Mouse (Mus musculus) midbrain, embryonic 14.5 days (tissue): ENCODE data around the gene Mgam. TPM values are rescaled to one million over a fixed set of nuclear protein-coding genes. Genes with fewer than 3 reads are reported as not detected.
"Not testable (repeated sequence)": the region's sequence is repeated elsewhere in the genome, so short reads cannot be mapped to it uniquely, and the experiment has no call there.

ENCODE experiments used
- ATAC-seq: fragments of 200-750 bp; cut with Nextera tagmentation; 2 replicates; pipeline ENCODE4 v1.8.0; 2017; ENCODE audit warnings: moderate number of reproducible peaks, moderate library complexity; ENCODE audit not compliant: low FRiP score, low TSS enrichment
- DNase-seq: peaks from one replicate; pipeline ENCODE4 v3.0.0-alpha.2; 2015
- H3K27ac ChIP-seq: fragments of 300-500 bp; sonication (generic); replicated peaks from 2 replicates; pipeline ENCODE4 v1.5.1; 2014; ENCODE audit warnings: mild to moderate bottlenecking, low read depth, low read length, moderate library complexity
- H3K27me3 ChIP-seq: fragments of 300-500 bp; sonication (generic); 2 replicates; pipeline ENCODE4 v1.6.1; 2014; ENCODE audit warnings: low read length, control low read depth, mixed read lengths; ENCODE audit not compliant: control insufficient read depth, insufficient read depth
- H3K36me3 ChIP-seq: fragments of 300-500 bp; sonication (generic); 2 replicates; pipeline ENCODE4 v1.6.1; 2014; ENCODE audit warnings: low read length, control low read depth; ENCODE audit not compliant: control insufficient read depth, insufficient read depth
- H3K4me1 ChIP-seq: fragments of 300-500 bp; sonication (generic); 2 replicates; pipeline ENCODE4 v1.6.1; 2014; ENCODE audit warnings: mild to moderate bottlenecking, antibody characterized with exemption, low read length, control low read depth; ENCODE audit not compliant: control insufficient read depth, insufficient read depth
- H3K4me2 ChIP-seq: fragments of 300-500 bp; sonication (generic); 2 replicates; pipeline ENCODE4 v1.6.1; 2014; ENCODE audit warnings: mild to moderate bottlenecking, low read length, moderate library complexity
- H3K4me3 ChIP-seq: fragments of 300-500 bp; sonication (generic); replicated peaks from 2 replicates; pipeline ENCODE4 v1.5.1; 2014; ENCODE audit warnings: low read depth, low read length
- H3K9ac ChIP-seq: fragments of 300-500 bp; sonication (generic); replicated peaks from 2 replicates; pipeline ENCODE4 v1.6.1; 2014; ENCODE audit warnings: mild to moderate bottlenecking, low read length, moderate library complexity
- H3K9me3 ChIP-seq: fragments of 300-500 bp; sonication (generic); 2 replicates; pipeline ENCODE4 v1.6.1; 2016; ENCODE audit warnings: low read length, control low read depth, mixed read lengths; ENCODE audit not compliant: control insufficient read depth
- WGBS: fragments of 180-500 bp; shearing (Covaris S2); extraction: QIAGEN DNeasy Blood & Tissue Kit; methylation state at CpG from one replicate; pipeline ENCODE4 v1.1.7; 2014; 5-methylcytosine and 5-hydroxymethylcytosine counted together
- polyA plus RNA-seq: library from polyadenylated mRNA; unstranded; fragments of >200 nt; fragmentation: Nextera tagmentation; extraction: Ambion mirVana; gene quantifications from 2 replicates; pipeline ENCODE4 v1.2.1, GENCODE M21; 2014

Mgam gene
- polyA plus RNA-seq, 1 experiment from 2014 or later, result not detected

DNA sequence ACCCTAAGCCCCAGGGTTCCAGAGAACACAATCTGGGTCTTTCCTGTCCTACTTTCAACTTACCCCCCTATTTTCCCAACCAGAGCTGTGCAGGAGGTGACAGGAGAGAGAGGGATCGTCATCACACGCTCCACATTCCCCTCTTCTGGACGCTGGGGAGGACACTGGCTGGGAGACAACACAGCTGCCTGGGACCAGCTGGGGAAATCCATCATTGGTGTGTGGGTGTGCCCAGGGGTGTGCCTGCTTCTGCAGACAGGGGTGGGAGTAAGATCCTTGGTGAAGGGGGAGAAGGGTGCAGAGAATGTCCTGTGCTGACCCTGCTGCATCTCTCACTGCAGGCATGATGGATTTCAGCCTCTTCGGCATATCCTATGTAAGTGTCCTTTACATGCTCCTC is 128.7 kb downstream of the Mgam start:
- 91% methylated on average over 3 of the region's 4 CpGs for WGBS
- not testable (repeated sequence) for ATAC-seq, H3K4me1 ChIP-seq, DNase-seq, H3K9ac ChIP-seq, H3K27me3 ChIP-seq, H3K9me3 ChIP-seq, H3K4me3 ChIP-seq, H3K4me2 ChIP-seq, H3K27ac ChIP-seq, H3K36me3 ChIP-seq

DNA sequence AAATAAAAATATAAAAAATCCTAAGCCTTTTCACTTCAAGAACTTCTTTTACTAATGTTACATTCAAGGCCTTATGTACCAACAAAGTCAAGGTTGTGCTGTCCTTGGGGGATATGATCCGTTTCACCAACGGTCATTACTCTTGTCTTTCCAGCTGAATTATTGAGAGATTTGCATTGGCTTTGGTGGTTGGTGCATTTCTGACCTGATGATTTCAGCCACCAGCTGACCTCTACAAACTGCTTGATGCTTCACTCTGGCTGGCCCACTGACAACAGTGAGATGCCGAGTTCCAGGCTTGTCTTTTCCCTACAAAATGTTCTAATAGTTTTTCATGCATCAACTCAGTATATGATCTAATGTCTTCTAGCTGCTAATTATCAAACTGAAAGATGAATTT is 146.0 kb downstream of the Mgam start:
- no peak for ATAC-seq
- H3K4me3 ChIP-seq, result no peak overlapping the region
- H3K4me2 ChIP-seq, result no peak overlapping the region
- H3K27ac ChIP-seq, result no peak overlapping the region
- no peaks in the 10 kb centered on the region for H3K27me3 ChIP-seq
- no peaks in the 10 kb centered on the region for H3K9me3 ChIP-seq
- DNase-seq, result no peak
- H3K4me1 ChIP-seq, result no peaks in the 10 kb centered on the region
- H3K36me3 ChIP-seq, result no peaks in the 10 kb centered on the region
- H3K9ac ChIP-seq, result no peak overlapping the region
- 90% methylated on average over 3 of the region's 3 CpGs for WGBS

- no peak overlapping the region for H3K27ac ChIP-seq
- H3K4me2 ChIP-seq, result no peak overlapping the region
- no peaks in the 10 kb centered on the region for H3K4me1 ChIP-seq
- 86% methylated on average over 4 of the region's 4 CpGs for WGBS
- ATAC-seq, result no peak
- DNase-seq, result no peak
- no peak overlapping the region for H3K9ac ChIP-seq
- H3K27me3 ChIP-seq, result no peaks in the 10 kb centered on the region
- H3K36me3 ChIP-seq, result no peaks in the 10 kb centered on the region
- no peaks in the 10 kb centered on the region for H3K9me3 ChIP-seq
- H3K4me3 ChIP-seq, result no peak overlapping the region
These were observed 149.8 kb downstream of the Mgam start for GRCm38 (mm10) chr6:40778458-40778857.

DNA sequence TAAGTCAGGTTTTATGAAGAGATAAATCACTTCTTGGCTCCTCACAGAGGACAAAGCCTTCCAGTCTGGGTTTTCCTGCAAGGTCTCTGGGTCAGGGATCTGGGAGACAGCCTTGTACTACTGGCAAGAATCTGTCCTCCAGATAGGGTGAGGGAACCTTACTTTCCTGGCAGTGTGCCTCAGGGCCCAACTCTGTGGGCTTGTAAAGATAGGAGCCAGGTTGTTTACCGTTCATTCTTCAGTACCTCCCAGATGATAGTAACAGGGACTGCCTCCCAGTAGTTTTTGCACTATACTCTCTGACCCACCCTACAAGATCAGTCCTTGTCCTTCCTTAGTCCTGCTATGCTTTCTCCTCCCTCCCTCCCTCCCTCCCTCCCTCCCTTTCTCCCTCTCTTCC is 155.0 kb downstream of the Mgam start:
- no peaks in the 10 kb centered on the region for H3K9me3 ChIP-seq
- H3K27me3 ChIP-seq, result no peaks in the 10 kb centered on the region
- no peak for ATAC-seq
- no peaks in the 10 kb centered on the region for H3K4me1 ChIP-seq
- H3K36me3 ChIP-seq, result no peaks in the 10 kb centered on the region
- DNase-seq, result no peak
- H3K9ac ChIP-seq, result no peak overlapping the region
- no peak overlapping the region for H3K27ac ChIP-seq
- no peak overlapping the region for H3K4me3 ChIP-seq
- 94% methylated on average over 1 of the region's 1 CpGs for WGBS
- H3K4me2 ChIP-seq, result no peak overlapping the region

- Histone ChIP-seq H3K27ac (no peak overlapping the region), H3K9me3 (no peaks in the 10 kb centered on the region), H3K9ac (no peak overlapping the region), H3K4me2 (no peak overlapping the region), H3K36me3 (no peaks in the 10 kb centered on the region), H3K4me1 (no peaks in the 10 kb centered on the region), H3K27me3 (no peaks in the 10 kb centered on the region), H3K4me3 (no peak overlapping the region)
- no peak for ATAC-seq
- 96% methylated on average over 3 of the region's 3 CpGs for WGBS
- DNase-seq, result no peak
These were observed 155.7 kb downstream of the Mgam start for GRCm38 (mm10) chr6:40784378-40784777.

GRCm38 (mm10) chr6:40795077-40795812 is 166.6 kb downstream of the Mgam start:
- H3K4me1 ChIP-seq, result no peaks in the 10 kb centered on the region
- H3K4me3 ChIP-seq, result no peak overlapping the region
- no peaks in the 10 kb centered on the region for H3K36me3 ChIP-seq
- no peak overlapping the region for H3K4me2 ChIP-seq
- no peak overlapping the region for H3K9ac ChIP-seq
- DNase-seq (no peak), ATAC-seq (no peak)
- no peak overlapping the region for H3K27ac ChIP-seq
- WGBS, result 79% methylated on average over 4 of the region's 4 CpGs
- no peaks in the 10 kb centered on the region for H3K27me3 ChIP-seq
- H3K9me3 ChIP-seq, result no peaks in the 10 kb centered on the region

- ATAC-seq (no peak), DNase-seq (no peak)
- no peaks in the 10 kb centered on the region for H3K36me3 ChIP-seq
- H3K4me2 ChIP-seq, result no peak overlapping the region
- no peak overlapping the region for H3K9ac ChIP-seq
- no peak overlapping the region for H3K27ac ChIP-seq
- no peaks in the 10 kb centered on the region for H3K4me1 ChIP-seq
- 88% methylated on average over 5 of the region's 5 CpGs for WGBS
- no peaks in the 10 kb centered on the region for H3K9me3 ChIP-seq
- no peak overlapping the region for H3K4me3 ChIP-seq
- no peaks in the 10 kb centered on the region for H3K27me3 ChIP-seq
These were observed 189.7 kb downstream of the Mgam start for GRCm38 (mm10) chr6:40818237-40818902.
